Mouse (Mus musculus): ENCODE results near the gene Tdp2. TPM values are rescaled to one million over a fixed set of nuclear protein-coding genes. Genes with fewer than 3 reads are reported as not detected.

The Tdp2 gene
- 74.4 and 74.5 TPM in 2 replicates for polyA plus RNA-seq (2016; fragmentation: Nextera tagmentation; extraction: Ambion mirVana)

DNA sequence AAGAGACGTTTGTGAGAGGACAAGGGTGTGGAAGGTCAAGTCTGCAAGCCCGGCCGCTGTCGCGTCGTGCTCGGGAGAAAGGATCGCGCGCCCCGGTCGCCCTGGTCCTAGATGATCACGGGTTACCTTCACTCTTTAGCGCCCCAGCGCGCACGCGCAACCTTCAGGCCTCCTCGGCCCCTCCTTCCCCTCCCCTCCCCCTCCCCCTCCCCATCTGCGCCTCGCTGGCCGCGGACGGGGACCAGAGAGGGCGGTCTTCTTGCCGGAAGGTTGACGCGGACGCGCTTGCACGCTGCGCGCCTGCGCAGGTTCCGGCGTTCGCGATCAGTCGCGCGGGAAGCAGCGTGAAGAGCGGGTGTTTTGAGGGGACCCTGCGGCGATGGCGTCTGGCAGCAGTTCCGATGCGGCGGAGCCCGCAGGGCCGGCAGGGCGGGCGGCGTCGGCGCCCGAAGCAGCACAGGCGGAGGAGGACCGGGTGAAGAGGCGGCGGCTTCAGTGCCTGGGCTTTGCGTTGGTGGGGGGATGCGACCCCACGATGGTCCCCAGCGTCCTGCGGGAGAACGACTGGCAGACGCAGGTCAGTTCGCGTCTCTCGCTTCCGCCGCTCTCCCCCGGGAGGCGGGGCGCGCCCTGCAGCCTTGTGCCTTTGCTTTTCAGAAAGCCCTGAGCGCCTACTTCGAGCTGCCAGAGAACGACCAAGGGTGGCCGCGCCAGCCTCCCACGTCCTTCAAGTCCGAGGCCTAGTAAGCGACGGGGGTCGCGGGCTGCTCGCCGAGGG lies at the start of gene Tdp2, which contains the start of gene Acot13:
Gene Tdp2 (plus strand): TSS at position 327 of the 778 bp plus-strand sequence.
Gene Acot13 (minus strand): TSS at position 188 of the 778 bp plus-strand sequence.
- WGBS = under 1% methylated on average over 89 of the region's 90 CpGs
- Histone ChIP-seq H3K4me1 (peaks cover 20% of the 10 kb centered on the region), H3K4me3 (peak within 1 kb of the TSS; percentile 97), H3K27ac (peak within 1 kb of the TSS; percentile 95), H3K36me3 (peaks cover 28% of the 10 kb centered on the region), H3K27me3 (ENCODE audit: low read depth, poor library complexity, severe bottlenecking) (no peaks in the 10 kb centered on the region), H3K9me3 (replicated peaks) (no peaks in the 10 kb centered on the region)
- DNase-seq (ENCODE audit: low spot score) = peak; percentile 100

DNA sequence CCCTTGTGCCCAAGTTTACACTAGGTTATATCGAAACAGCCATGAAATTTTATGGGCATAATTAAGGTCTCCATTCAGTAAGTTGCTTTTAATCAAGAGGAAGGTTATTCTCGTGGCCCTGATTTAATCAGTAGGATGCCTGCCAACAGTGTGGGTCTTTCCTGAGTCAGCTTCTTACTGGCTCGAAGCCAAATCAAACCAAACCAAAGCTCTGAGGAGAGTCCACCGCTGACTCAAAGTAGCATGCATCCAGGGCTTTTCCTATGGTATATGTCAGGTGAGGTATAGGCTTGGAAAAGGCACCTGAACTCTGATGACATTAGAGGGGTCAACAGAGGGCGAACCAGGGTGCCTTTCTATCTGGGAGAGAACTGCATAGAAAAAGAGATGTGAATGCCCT lies 49.6 kb upstream of the Tdp2 start:
- Histone ChIP-seq H3K9me3 (replicated peaks) (no peaks in the 10 kb centered on the region), H3K27ac (no peak overlapping the region), H3K27me3 (ENCODE audit: low read depth, poor library complexity, severe bottlenecking) (no peaks in the 10 kb centered on the region), H3K4me1 (no peaks in the 10 kb centered on the region), H3K4me3 (no peak overlapping the region), H3K36me3 (no peaks in the 10 kb centered on the region)
- DNase-seq (ENCODE audit: low spot score) = no peak
- WGBS = 85% methylated on average over 5 of the region's 5 CpGs

DNA sequence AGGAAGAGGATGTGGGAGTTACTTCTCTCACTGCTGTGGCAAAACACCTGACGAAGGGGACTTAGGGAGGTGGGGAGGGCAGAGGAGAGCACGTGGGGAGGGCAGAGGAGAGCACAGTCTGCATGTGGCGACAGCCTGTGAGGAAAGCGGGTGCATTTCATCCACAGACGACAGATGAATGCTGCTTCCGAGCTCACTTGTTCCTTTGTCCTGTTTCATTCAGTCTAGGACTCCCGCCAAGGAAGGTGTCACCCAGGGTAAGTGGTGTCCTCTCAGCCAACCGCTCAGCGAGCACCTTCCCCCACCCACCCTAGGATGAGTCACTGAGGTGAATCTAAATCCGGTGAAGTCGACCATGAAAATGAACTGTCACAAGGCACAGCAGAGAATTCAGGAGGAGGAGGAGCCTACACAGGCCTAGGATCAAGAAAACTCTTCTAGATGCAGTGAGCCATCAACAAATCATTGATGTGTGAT lies 45.4 kb upstream of the Tdp2 start:
- Histone ChIP-seq H3K27me3 (ENCODE audit: low read depth, poor library complexity, severe bottlenecking) (no peaks in the 10 kb centered on the region), H3K9me3 (replicated peaks) (no peaks in the 10 kb centered on the region), H3K27ac (no peak overlapping the region), H3K4me1 (no peaks in the 10 kb centered on the region), H3K36me3 (no peaks in the 10 kb centered on the region), H3K4me3 (no peak overlapping the region)
- no peak for DNase-seq (ENCODE audit: low spot score)
- 66% methylated on average over 11 of the region's 11 CpGs for WGBS

DNA sequence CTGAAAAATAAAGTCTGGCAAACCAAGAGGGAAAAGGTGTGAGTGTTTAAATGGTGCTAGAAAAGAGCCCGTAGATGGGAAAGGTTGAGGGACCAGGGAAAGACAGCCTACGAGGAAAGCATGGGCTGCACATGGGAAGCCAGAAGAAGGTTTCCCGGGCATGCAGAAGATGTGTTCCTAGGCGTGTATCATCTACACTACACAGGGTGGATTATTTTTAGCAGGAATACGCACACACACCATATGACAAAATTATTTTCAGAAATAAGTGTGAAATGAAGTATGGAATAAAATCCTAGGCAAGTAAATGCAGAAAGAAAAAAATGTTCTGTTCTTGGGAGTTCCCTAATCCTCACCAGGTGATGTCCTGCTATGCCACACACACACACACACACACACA lies 44.0 kb upstream of the Tdp2 start:
- H3K4me1 ChIP-seq = no peaks in the 10 kb centered on the region
- H3K36me3 ChIP-seq = no peaks in the 10 kb centered on the region
- H3K27ac ChIP-seq = no peak overlapping the region
- WGBS = 88% methylated on average over 5 of the region's 5 CpGs
- no peaks in the 10 kb centered on the region for H3K27me3 ChIP-seq (ENCODE audit: low read depth, poor library complexity, severe bottlenecking)
- H3K9me3 ChIP-seq (replicated peaks) = no peaks in the 10 kb centered on the region
- no peak for DNase-seq (ENCODE audit: low spot score)
- no peak overlapping the region for H3K4me3 ChIP-seq

DNA sequence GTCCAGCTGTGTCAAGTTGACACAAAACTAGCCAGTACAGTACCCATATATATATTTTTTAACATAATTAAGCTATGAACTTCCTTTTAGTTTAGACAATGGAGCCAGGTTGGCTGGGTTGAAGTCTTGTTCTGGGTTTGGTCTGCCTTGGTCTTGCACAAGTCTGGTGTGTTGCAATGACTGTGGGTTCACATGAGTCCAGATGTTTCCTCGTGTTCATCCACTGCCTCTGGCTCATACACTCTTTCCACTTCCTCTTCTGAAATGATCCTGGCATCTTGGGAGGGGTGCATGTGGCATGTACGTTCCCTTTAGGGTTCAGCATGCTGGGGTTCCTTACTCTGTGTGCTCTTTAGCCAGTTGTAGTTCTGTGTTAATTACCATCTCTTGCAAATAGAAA lies 40.1 kb upstream of the Tdp2 start:
- no peaks in the 10 kb centered on the region for H3K4me1 ChIP-seq
- no peaks in the 10 kb centered on the region for H3K9me3 ChIP-seq (replicated peaks)
- no peak overlapping the region for H3K27ac ChIP-seq
- no peaks in the 10 kb centered on the region for H3K36me3 ChIP-seq
- no peak overlapping the region for H3K4me3 ChIP-seq
- H3K27me3 ChIP-seq (ENCODE audit: low read depth, poor library complexity, severe bottlenecking) = no peaks in the 10 kb centered on the region
- 77% methylated on average over 2 of the region's 2 CpGs for WGBS
- no peak for DNase-seq (ENCODE audit: low spot score)

DNA sequence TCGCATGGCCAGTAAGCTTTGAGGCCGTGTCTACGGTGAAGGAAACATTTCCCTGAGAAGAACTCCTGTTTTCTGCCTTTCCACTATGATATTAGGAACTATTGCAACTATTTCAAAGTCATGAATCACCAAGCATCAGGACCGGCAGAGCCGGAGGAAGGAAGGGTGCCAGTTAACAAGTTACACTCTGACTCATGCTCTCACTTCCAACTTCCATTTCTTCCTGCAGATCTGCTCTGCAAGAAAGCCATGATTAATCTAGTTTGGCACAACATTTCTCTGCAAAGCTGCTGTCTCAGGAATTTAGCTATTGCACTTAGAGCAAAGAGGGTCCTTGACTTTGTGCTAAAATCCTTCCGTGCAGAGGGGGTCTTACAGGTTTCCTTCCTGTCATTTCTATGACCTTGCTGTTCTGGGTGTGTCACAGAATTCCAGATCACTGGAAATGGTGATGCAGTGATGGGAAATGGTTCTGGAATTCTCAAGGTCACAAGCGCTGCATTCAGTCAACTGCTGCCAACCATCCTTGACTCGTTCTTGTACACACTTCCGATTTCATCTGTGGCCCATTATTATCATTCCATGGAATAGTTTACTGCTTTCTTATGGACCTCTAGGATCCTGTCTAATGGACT lies 39.0 kb upstream of the Tdp2 start:
- no peaks in the 10 kb centered on the region for H3K36me3 ChIP-seq

DNA sequence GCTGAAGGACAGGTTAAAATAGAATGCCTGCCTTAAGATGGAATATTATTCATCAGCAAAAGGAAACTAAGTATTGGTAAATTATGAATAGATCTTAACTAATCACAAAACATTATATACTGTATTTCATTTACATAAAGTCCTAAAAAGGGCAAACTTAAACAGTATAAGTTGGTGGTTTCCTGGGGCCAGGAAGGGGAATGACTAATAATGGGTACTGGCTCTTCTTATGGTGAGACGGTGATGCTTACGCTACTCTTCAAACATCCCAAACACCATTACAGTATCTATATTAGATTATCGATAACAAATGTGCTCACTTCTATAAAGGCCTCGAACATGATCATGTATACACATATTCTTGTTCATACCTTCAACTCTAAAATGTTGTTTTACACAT lies 32.8 kb upstream of the Tdp2 start:
- Histone ChIP-seq H3K4me3 (no peak overlapping the region), H3K27ac (no peak overlapping the region), H3K4me1 (peaks cover 22% of the 10 kb centered on the region), H3K36me3 (no peaks in the 10 kb centered on the region), H3K27me3 (ENCODE audit: low read depth, poor library complexity, severe bottlenecking) (no peaks in the 10 kb centered on the region), H3K9me3 (replicated peaks) (no peaks in the 10 kb centered on the region)
- DNase-seq (ENCODE audit: low spot score) = no peak
- WGBS = 94% methylated on average over 4 of the region's 4 CpGs

More for the DNA sequence above, 39.0 kb upstream of the Tdp2 start:
- WGBS = 92% methylated on average over 9 of the region's 9 CpGs
- Histone ChIP-seq H3K4me1 (no peaks in the 10 kb centered on the region), H3K9me3 (replicated peaks) (no peaks in the 10 kb centered on the region), H3K27ac (no peak overlapping the region), H3K27me3 (ENCODE audit: low read depth, poor library complexity, severe bottlenecking) (no peaks in the 10 kb centered on the region), H3K4me3 (no peak overlapping the region)
- DNase-seq (ENCODE audit: low spot score) = no peak

DNA sequence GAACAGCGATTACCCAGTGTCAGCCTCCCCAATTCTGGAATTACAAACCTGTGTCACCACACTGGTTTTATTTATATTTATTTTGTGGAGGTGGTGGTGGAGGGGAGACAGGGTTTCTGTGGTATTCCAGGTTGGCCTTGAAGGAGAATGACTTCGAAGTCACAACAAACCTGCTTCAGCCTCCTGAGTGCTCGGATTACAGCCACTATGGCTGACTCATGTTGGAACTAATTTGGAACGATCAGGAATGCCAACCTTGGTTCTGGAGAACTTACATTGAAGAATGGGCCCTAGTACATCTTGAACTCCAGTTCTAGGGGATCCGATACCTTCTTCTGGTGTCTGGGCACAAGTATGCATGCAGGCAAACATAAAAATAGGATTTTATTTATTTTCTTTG lies 32.1 kb upstream of the Tdp2 start:
- no peaks in the 10 kb centered on the region for H3K27me3 ChIP-seq (ENCODE audit: low read depth, poor library complexity, severe bottlenecking)
- no peaks in the 10 kb centered on the region for H3K36me3 ChIP-seq
- H3K4me3 ChIP-seq = peak overlapping the region; percentile 100
- H3K27ac ChIP-seq = peak overlapping the region; percentile 98; the same call in 1 of the 2 replicates
- 70% methylated on average over 5 of the region's 5 CpGs for WGBS
- no peaks in the 10 kb centered on the region for H3K9me3 ChIP-seq (replicated peaks)
- H3K4me1 ChIP-seq = peaks cover 29% of the 10 kb centered on the region
- DNase-seq (ENCODE audit: low spot score) = no peak

DNA sequence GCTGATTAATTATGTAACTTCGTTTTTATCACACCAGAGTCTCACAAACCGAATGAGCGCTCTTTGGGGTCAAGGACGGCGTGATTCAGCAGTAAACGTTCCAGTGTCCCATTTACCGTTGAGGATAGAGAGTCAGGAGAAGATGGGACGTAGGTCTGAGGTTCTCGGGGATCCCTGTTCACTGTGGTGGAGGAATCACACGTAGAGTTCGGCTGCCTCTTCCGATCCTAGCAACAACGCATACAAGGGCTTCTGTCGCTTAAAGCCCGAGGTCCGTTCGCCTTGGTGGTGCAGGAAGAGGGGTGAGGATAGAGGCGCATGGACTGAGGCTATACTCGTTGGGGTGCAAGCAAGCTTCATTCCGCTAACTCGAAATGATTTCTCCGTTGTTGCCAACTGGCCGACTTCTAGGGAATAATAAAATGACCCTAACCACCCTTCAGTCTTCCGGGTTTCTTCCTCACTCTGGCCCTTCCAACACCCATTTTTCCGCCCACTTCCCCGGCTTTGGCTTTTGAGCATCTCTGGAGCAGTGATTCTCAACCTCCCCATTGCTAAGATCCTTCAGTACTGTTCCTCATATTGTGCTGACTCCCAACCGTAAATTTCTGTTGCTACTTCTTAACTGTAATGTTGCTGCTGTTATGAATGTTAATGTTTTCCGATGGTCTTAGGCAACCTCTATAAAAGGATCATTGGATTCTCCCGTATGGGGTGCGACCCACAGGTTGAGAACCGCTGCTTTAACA lies 31.4 kb upstream of the Tdp2 start:
- 1% methylated on average over 31 of the region's 31 CpGs for WGBS
- H3K27ac ChIP-seq = peak overlapping the region; percentile 98
- peaks cover 6% of the 10 kb centered on the region for H3K36me3 ChIP-seq
- H3K4me3 ChIP-seq = peak overlapping the region; percentile 100
- H3K27me3 ChIP-seq (ENCODE audit: low read depth, poor library complexity, severe bottlenecking) = no peaks in the 10 kb centered on the region
- H3K4me1 ChIP-seq = peaks cover 32% of the 10 kb centered on the region
- peak; percentile 59 for DNase-seq (ENCODE audit: low spot score)
- no peaks in the 10 kb centered on the region for H3K9me3 ChIP-seq (replicated peaks)

DNA sequence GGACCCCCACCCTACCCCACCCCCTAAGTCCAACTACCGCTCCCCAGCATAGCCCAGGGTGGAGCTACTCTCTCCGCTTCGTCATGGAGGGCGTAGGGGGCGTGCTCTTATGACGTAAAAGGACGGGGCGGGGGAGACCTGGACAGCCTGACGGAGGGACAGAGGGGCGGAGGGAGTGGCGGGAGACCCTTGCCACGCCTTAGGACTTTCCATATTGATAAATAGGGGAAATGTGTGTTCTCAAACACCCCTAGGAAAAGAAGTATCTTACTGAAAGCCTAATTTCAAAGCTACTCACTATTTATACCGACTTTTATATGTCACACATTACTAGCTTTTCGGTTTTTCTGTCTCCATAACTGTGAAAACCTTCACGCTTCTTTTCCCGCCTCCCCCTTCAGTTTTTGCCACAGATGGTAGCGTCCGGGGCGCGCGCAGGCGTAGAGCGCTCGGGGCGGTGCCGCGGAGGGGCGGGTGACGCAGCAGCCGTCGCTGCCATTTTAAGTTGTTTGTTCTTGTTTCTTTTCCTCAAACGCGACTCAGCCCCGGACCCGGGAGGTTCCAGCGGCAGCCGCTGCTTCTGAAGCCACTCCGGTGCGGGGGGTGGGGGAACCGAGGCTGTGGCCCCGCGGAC lies 30.7 kb upstream of the Tdp2 start:
- Histone ChIP-seq H3K9me3 (replicated peaks) (no peaks in the 10 kb centered on the region), H3K36me3 (peaks cover 13% of the 10 kb centered on the region), H3K27ac (peak overlapping the region; percentile 98), H3K4me1 (peaks cover 32% of the 10 kb centered on the region), H3K27me3 (ENCODE audit: low read depth, poor library complexity, severe bottlenecking) (no peaks in the 10 kb centered on the region), H3K4me3 (peak overlapping the region; percentile 100)
- WGBS = under 1% methylated on average over 42 of the region's 42 CpGs
- peak; percentile 97 for DNase-seq (ENCODE audit: low spot score)

DNA sequence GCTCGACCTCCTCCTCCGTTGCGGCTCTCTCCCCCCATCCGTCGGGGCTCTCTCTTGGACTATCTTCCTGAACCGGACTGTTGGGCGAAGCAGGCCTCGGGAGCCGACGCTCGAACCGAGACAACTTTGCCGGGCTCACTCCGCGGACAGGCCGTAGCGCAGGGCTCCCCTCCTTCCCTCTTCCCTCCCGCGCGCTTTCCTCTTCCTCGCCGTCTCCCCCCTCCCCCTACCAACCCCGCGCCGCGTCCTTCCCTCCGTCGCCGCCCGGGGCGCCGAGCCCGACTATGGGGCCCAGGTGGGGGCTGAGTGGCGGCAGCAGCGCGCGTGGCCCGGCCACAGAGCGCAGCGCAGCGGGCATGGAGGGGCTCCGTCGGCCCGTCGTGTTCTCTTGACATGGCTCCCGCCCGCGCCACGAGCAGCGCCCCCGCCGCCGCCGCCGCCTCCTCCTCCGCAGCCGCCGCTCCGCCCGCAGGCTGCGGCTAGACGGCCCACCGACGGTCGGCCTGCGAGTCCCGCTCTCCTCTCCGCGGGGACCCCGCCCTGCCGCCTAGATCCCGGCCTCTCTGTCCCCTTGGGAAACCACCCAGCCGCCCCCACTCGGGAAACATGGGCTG lies 30.1 kb upstream of the Tdp2 start, which contains the start of gene BC005537:
Gene BC005537 (plus strand): TSS at position 350 of the 614 bp plus-strand sequence.
- Histone ChIP-seq H3K9me3 (replicated peaks) (no peaks in the 10 kb centered on the region), H3K4me3 (peak within 1 kb of the TSS; percentile 100), H3K4me1 (peaks cover 32% of the 10 kb centered on the region), H3K27me3 (ENCODE audit: low read depth, poor library complexity, severe bottlenecking) (no peaks in the 10 kb centered on the region), H3K36me3 (peaks cover 19% of the 10 kb centered on the region), H3K27ac (peak within 1 kb of the TSS; percentile 98)
- DNase-seq (ENCODE audit: low spot score) = peak; percentile 79
- under 1% methylated on average over 63 of the region's 74 CpGs for WGBS

DNA sequence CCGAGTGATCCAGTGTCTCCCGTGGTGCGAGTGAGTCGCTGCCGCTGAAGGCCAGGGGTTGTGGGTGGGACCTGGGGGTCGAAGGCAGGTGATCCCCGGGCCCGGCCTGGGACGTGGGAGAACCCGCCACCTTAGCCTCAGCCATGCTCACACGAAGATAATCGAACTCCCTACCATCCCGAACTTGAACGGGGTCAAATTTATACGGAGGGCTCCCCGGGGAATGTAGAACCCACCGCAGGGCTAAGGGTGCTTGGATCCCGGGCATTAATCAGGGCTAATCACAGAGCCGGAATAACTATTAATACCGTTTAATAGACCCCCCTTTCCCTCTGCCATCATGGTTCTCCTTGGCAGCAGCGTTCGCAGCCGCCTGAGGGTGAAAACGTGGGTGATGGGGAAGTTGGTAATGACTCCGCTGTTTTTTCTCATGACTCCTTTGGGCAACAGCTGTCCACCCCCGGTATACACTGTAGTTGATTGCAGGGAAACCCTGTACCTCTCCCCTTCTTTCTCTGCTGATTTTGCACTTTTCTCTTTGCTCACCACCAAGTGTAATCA lies 29.3 kb upstream of the Tdp2 start:
- peak; percentile 49 for DNase-seq (ENCODE audit: low spot score)
- peaks cover 26% of the 10 kb centered on the region for H3K36me3 ChIP-seq
- peaks cover 32% of the 10 kb centered on the region for H3K4me1 ChIP-seq
- peak overlapping the region; percentile 100 for H3K4me3 ChIP-seq
- no peaks in the 10 kb centered on the region for H3K27me3 ChIP-seq (ENCODE audit: low read depth, poor library complexity, severe bottlenecking)
- no peaks in the 10 kb centered on the region for H3K9me3 ChIP-seq (replicated peaks)
- H3K27ac ChIP-seq = peak overlapping the region; percentile 98
- under 1% methylated on average over 26 of the region's 26 CpGs for WGBS
